Mouse (Mus musculus) heart, postnatal 0 days (tissue): ENCODE results near the gene Acd. TPM values are rescaled to one million over a fixed set of nuclear protein-coding genes. Genes with fewer than 3 reads are reported as not detected.

Experiments used
- ATAC-seq: fragments of 200-750 bp; cut with Nextera tagmentation; 2 replicates; pipeline ENCODE4 v1.8.0; 2017; ENCODE audit warnings: low read depth, moderate number of reproducible peaks, moderate library complexity; ENCODE audit not compliant: insufficient read depth
- DNase-seq: peaks from one replicate; pipeline ENCODE4 v3.0.0-alpha.2; 2016; ENCODE audit warnings: low spot score
- H3K27ac ChIP-seq: fragments of 300-500 bp; sonication (generic); 2 replicates; pipeline ENCODE4 v1.5.1; 2014; ENCODE audit warnings: low read depth, mild to moderate bottlenecking
- H3K27me3 ChIP-seq: fragments of 300-500 bp; sonication (generic); 2 replicates; pipeline ENCODE4 v1.6.1; 2014; ENCODE audit warnings: low read length, mixed read lengths; ENCODE audit not compliant: control insufficient read depth, insufficient read depth
- H3K36me3 ChIP-seq: fragments of 300-500 bp; sonication (generic); replicated peaks from 2 replicates; pipeline ENCODE4 v1.6.1; 2014; ENCODE audit warnings: low read length, mixed read lengths; ENCODE audit not compliant: control insufficient read depth, insufficient read depth
- H3K4me1 ChIP-seq: fragments of 300-500 bp; sonication (generic); 2 replicates; pipeline ENCODE4 v1.6.1; 2014; ENCODE audit warnings: antibody characterized with exemption; ENCODE audit not compliant: control insufficient read depth, insufficient read depth
- H3K4me2 ChIP-seq: fragments of 300-500 bp; sonication (generic); 2 replicates; pipeline ENCODE4 v1.6.1; 2014; ENCODE audit warnings: low read depth, mild to moderate bottlenecking, low read length, moderate library complexity
- H3K4me3 ChIP-seq: fragments of 300-500 bp; sonication (generic); 2 replicates; pipeline ENCODE4 v1.5.1; 2014; ENCODE audit warnings: low read depth, low read length
- H3K9ac ChIP-seq: fragments of 300-500 bp; sonication (generic); replicated peaks from 2 replicates; pipeline ENCODE4 v1.6.1; 2014; ENCODE audit warnings: low read depth, low read length, mixed read lengths
- H3K9me3 ChIP-seq: fragments of 300-500 bp; sonication (generic); replicated peaks from 2 replicates; pipeline ENCODE4 v1.6.1; 2016; ENCODE audit warnings: low read length; ENCODE audit not compliant: control insufficient read depth
- CTCF ChIP-seq: IDR thresholded peaks from 2 replicates; pipeline ENCODE4 v1.5.1; 2016; ENCODE audit warnings: antibody characterized with exemption, control low read depth, low read depth
- EP300 ChIP-seq: IDR thresholded peaks from 2 replicates; pipeline ENCODE4 v1.6.1; 2016; ENCODE audit warnings: antibody characterized with exemption, low read depth
- WGBS: fragments of 180-500 bp; shearing (Covaris S2); extraction: QIAGEN DNeasy Blood & Tissue Kit; methylation state at CpG from one replicate; pipeline ENCODE4 v1.1.7; 2014; 5-methylcytosine and 5-hydroxymethylcytosine counted together
- polyA plus RNA-seq: library from polyadenylated mRNA; unstranded; fragments of >200 nt; fragmentation: Nextera tagmentation; extraction: Ambion mirVana; gene quantifications from 2 replicates; pipeline ENCODE4 v1.2.1, GENCODE M21; 2015
- total RNA-seq: library from RNA; depleted of rRNA; stranded (reverse); fragments of >200 nt; gene quantifications from 2 replicates; pipeline ENCODE4 v1.2.3, GENCODE M21; 2014; ENCODE audit warnings: low replicate concordance

Gene Acd
- total and polyA plus RNA-seq, 2 experiments from 2014 or later: 12.8 to 32.1 TPM

DNA sequence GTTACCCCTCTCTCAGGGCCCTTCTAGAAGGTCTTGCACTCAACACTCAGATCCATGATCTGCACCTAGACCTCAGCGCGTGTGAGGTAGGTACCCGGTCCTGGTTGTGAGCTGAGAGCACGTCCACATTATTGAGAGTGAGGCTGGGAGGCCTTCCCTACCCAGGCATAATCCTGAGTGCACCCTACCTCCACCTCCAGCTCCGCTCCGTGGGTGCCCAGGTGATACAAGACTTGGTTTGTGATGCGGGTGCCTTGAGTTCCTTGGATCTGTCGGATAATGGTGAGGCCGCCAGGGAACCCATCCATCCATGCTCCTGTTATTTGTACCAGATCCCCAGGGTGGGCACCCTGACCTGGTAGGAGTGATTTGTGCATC, 10.9 kb downstream of the Acd start:
- H3K4me3 ChIP-seq: no peak overlapping the region
- H3K9ac ChIP-seq: no peak overlapping the region
- H3K9me3 ChIP-seq: 0 out of 2 replicates have a peak, but pooled peaks cover 6% of the 10 kb centered on the region
- 86% methylated on average over 9 of the region's 9 CpGs for WGBS
- no peak overlapping the region for H3K27ac ChIP-seq
- peaks cover 6% of the 10 kb centered on the region for H3K4me1 ChIP-seq
- H3K27me3 ChIP-seq: peaks cover 15% of the 10 kb centered on the region; the same call in 1 of the 2 replicates
- no peaks in the 10 kb centered on the region for H3K36me3 ChIP-seq
- ATAC-seq (no peak), DNase-seq (no peak)
- no peak overlapping the region for H3K4me2 ChIP-seq
- no peak for TF ChIP-seq EP300
- TF ChIP-seq CTCF: no peak

DNA sequence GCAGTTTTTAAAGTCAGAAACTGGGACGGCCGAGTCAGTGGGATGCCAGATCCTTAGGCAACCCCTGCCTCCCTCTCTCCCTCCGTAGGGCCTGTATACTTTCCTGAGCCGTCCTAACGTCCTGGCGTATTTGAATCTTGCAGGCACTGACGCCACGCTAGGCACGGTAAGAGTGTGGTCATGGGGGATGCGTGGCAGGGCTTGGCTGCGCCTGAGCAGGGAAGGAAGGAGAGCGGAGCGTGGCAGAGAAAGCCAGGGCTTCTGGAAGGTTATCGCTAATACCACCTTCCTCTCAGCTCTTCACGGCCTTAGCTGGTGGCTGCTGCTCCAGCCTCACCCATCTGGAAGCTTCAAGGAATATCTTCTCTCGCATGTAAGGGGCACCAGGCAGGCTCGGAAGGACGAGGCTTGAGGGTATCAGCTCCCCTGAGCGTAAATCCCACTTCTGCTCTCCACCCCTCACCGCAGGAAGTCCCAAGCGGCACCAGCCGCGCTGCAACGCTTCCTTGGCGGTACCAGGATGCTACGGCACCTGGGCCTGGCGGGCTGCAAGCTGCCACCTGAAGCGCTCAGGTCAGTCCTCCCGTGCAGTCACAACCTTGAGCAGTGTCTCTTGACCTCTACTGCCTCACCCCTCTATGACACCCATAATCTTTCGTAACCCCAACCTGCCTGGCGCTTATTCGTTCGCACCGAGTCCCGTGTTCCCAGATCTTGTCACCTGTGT, 11.5 kb downstream of the Acd start:
- H3K9me3 ChIP-seq: 0 out of 2 replicates have a peak, but pooled peaks cover 6% of the 10 kb centered on the region
- WGBS: 55% methylated on average over 35 of the region's 35 CpGs
- no peak overlapping the region for H3K27ac ChIP-seq
- 0 out of 2 replicates have a peak, but pooled peaks cover under 1% of the 10 kb centered on the region for H3K36me3 ChIP-seq
- no peak overlapping the region for H3K4me3 ChIP-seq
- H3K4me2 ChIP-seq: no peak overlapping the region
- DNase-seq: no peak
- peaks cover 6% of the 10 kb centered on the region for H3K4me1 ChIP-seq
- no peak overlapping the region for H3K9ac ChIP-seq
- TF ChIP-seq EP300 (no peak), CTCF (no peak)
- H3K27me3 ChIP-seq: peaks cover 9% of the 10 kb centered on the region; the same call in 1 of the 2 replicates
- no peak for ATAC-seq

DNA sequence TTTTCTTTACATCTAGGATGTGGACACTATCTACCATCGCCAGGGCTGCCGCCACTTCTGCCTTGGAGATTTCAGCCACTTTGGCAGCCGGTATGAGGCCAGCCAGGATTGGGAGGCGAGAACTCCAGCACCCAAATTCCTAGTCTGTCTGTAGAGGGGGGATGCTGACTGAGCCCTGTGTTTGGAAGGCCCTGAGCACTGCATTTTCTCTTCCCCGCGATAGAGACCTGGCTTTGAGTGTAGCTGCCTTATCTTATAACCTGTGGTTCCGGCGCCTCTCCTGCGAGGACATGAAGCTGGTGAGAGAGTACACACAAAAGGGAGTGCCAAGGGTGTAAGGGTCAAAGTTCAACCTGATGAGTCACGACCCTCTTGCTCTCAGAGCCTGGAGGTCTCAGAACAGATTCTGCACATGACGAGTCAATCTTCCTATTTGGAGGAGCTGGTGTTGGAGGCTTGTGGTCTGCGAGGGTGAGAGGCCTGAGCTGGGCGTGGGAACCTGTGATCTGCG, 12.6 kb downstream of the Acd start:
- no peak overlapping the region for H3K9ac ChIP-seq
- H3K4me2 ChIP-seq: no peak overlapping the region
- no peak overlapping the region for H3K4me3 ChIP-seq
- H3K27ac ChIP-seq: no peak overlapping the region
- H3K36me3 ChIP-seq: peaks cover 12% of the 10 kb centered on the region
- TF ChIP-seq CTCF (no peak), EP300 (no peak)
- DNase-seq (no peak), ATAC-seq (no peak)
- 0 out of 2 replicates have a peak, but pooled peaks cover 6% of the 10 kb centered on the region for H3K9me3 ChIP-seq
- WGBS: 31% methylated on average over 14 of the region's 14 CpGs
- no peaks in the 10 kb centered on the region for H3K4me1 ChIP-seq
- H3K27me3 ChIP-seq: 0 out of 2 replicates have a peak, but pooled peaks cover 5% of the 10 kb centered on the region

DNA sequence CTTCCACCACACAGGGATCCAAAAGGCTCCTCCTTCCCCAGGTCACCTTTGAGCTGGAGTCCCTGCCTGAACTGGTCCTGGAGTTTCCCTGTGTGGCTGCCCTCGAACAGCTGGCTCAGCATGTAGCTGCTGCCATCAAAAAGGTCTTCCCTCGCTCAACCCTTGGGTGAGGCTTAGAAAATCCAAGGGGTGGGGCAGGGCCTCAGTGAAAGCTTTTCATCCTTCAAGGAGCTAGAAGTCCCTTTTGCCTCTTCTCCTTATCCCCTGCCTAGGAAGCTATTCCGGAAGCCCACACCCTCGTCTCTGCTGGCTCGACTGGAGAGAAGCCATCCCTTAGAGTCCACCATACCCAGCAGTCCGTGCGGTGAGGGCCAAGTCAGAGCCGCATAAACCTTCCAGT, 13.4 kb downstream of the Acd start:
- 64% methylated on average over 8 of the region's 8 CpGs for WGBS
- peaks cover 19% of the 10 kb centered on the region for H3K36me3 ChIP-seq
- no peaks in the 10 kb centered on the region for H3K4me1 ChIP-seq
- H3K27ac ChIP-seq: no peak overlapping the region
- no peak for DNase-seq
- ATAC-seq: no peak
- H3K9ac ChIP-seq: no peak overlapping the region
- no peaks in the 10 kb centered on the region for H3K9me3 ChIP-seq
- TF ChIP-seq EP300 (no peak), CTCF (no peak)
- 0 out of 2 replicates have a peak, but pooled peaks cover 5% of the 10 kb centered on the region for H3K27me3 ChIP-seq
- H3K4me3 ChIP-seq: no peak overlapping the region
- no peak overlapping the region for H3K4me2 ChIP-seq

DNA sequence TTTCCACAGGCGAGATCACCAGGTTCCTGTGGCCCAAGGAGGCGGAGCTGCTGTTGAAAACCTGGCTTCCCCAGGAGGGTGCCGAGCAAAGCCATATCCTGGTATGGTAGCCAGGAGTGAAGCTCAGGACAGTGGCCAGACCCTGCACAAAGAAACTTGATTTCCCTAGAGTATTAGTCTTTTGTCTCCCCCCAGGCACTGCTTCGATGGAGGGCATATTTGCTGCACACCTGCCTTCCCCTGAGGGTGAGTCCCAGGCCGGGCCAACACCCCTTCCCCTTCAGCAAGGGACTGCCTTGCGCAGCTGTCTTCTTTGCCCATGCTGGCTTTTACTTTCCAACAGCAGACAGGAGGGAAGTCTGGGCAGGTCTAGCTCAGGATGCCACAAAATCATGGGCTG, 14.4 kb downstream of the Acd start:
- no peak for ATAC-seq
- WGBS: 69% methylated on average over 6 of the region's 6 CpGs
- Histone ChIP-seq H3K9ac (no peak overlapping the region; the same call in 1 of the 2 replicates), H3K27ac (peak overlapping the region; percentile 14; the same call in 1 of the 2 replicates), H3K4me3 (peak overlapping the region; percentile 22; the same call in 1 of the 2 replicates), H3K4me1 (no peaks in the 10 kb centered on the region), H3K36me3 (peaks cover 28% of the 10 kb centered on the region), H3K9me3 (no peaks in the 10 kb centered on the region), H3K4me2 (peak overlapping the region; percentile 43; the same call in 1 of the 2 replicates), H3K27me3 (0 out of 2 replicates have a peak, but pooled peaks cover 5% of the 10 kb centered on the region)
- DNase-seq: no peak
- no peak for TF ChIP-seq EP300
- no peak for TF ChIP-seq CTCF
